Mouse (Mus musculus): Measurements from ENCODE around the gene Cops9. TPM values are rescaled to one million over a fixed set of nuclear protein-coding genes. Genes with fewer than 3 reads are reported as not detected.

The Cops9 gene
- 324 and 343 TPM in 2 replicates for polyA plus RNA-seq (2016; fragmentation: Nextera tagmentation; extraction: Ambion mirVana)

- DNase-seq (ENCODE audit: extremely low spot score, low spot score) = peak; percentile 92
- Histone ChIP-seq H3K9me3 (no peaks in the 10 kb centered on the region), H3K4me3 (peak within 1 kb of the TSS; percentile 96), H3K27me3 (ENCODE audit: poor library complexity, severe bottlenecking) (peaks cover 13% of the 10 kb centered on the region; the same call in 1 of the 2 replicates), H3K27ac (peak within 1 kb of the TSS; percentile 91), H3K4me1 (peaks cover 27% of the 10 kb centered on the region), H3K36me3 (replicated peaks) (peaks cover 28% of the 10 kb centered on the region)
- whole genome bisulfite sequencing = 2% methylated on average over 50 of the region's 50 CpGs
These were observed at the start of gene Cops9 for GRCm38 (mm10) chr1:92641514-92642272. Gene Cops9, minus strand, starts transcription at chr1:92641985.

DNA sequence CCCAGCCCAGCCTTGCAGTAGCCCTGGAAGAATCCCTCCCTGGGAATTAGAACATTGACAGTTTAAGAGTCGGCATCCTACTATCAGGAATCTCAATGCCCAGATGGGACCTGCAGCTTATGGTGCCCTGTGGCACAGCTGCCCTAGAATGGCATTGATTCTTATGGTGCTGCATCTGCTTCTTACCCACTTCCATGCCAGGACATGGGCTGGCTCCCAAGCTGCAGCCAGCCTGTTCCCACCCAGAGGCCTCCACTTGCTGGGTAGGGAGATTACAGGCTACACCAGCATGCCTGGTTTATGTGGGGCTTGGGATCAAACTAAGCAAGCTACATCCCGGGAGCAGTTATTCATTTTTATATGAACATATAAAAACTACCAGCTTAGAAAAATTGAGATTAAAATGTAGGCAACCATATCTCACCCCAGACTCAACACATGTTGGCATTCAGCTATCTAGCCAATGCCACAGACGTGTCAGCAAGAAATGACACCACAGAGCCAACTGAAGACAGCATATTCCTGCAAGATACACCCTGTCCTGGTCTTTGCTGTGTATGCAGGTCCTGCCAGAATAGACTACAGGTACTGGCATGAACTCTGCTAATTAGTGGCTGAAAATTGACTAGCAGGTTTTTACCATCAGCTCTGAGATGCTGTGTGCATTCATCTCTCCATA lies 49.5 kb upstream of the Cops9 start:
- Histone ChIP-seq H3K27ac (no peak overlapping the region), H3K4me1 (peaks cover 12% of the 10 kb centered on the region; the same call in 1 of the 2 replicates), H3K4me3 (no peak overlapping the region), H3K9me3 (no peaks in the 10 kb centered on the region), H3K27me3 (ENCODE audit: poor library complexity, severe bottlenecking) (no peaks in the 10 kb centered on the region), H3K36me3 (replicated peaks) (no peaks in the 10 kb centered on the region)
- 85% methylated on average over 3 of the region's 3 CpGs for WGBS
- no peak for DNase-seq (ENCODE audit: extremely low spot score, low spot score)

GRCm38 (mm10) chr1:92686994-92687393 lies 45.2 kb upstream of the Cops9 start:
- Histone ChIP-seq H3K4me3 (no peak overlapping the region), H3K36me3 (replicated peaks) (no peaks in the 10 kb centered on the region), H3K4me1 (peaks cover 12% of the 10 kb centered on the region; the same call in 1 of the 2 replicates), H3K27ac (no peak overlapping the region), H3K27me3 (ENCODE audit: poor library complexity, severe bottlenecking) (no peaks in the 10 kb centered on the region), H3K9me3 (no peaks in the 10 kb centered on the region)
- DNase-seq (ENCODE audit: extremely low spot score, low spot score) = no peak
- WGBS = 67% methylated on average over 8 of the region's 8 CpGs

GRCm38 (mm10) chr1:92683151-92683550 lies 41.4 kb upstream of the Cops9 start:
- DNase-seq (ENCODE audit: extremely low spot score, low spot score) = no peak
- Histone ChIP-seq H3K36me3 (replicated peaks) (no peaks in the 10 kb centered on the region), H3K4me3 (no peak overlapping the region), H3K27ac (no peak overlapping the region), H3K9me3 (no peaks in the 10 kb centered on the region), H3K27me3 (ENCODE audit: poor library complexity, severe bottlenecking) (peaks cover 10% of the 10 kb centered on the region; the same call in 1 of the 2 replicates), H3K4me1 (peaks cover 28% of the 10 kb centered on the region)
- WGBS = 93% methylated on average over 8 of the region's 8 CpGs

- 37% methylated on average over 16 of the region's 16 CpGs for WGBS
- H3K9me3 ChIP-seq = no peaks in the 10 kb centered on the region
- H3K27ac ChIP-seq = peak overlapping the region; percentile 6; the same call in 1 of the 2 replicates
- peaks cover 16% of the 10 kb centered on the region for H3K4me1 ChIP-seq
- no peak overlapping the region for H3K4me3 ChIP-seq
- H3K27me3 ChIP-seq (ENCODE audit: poor library complexity, severe bottlenecking) = peaks cover 10% of the 10 kb centered on the region; the same call in 1 of the 2 replicates
- no peak for DNase-seq (ENCODE audit: extremely low spot score, low spot score)
- H3K36me3 ChIP-seq (replicated peaks) = no peaks in the 10 kb centered on the region
These were observed 39.2 kb upstream of the Cops9 start for GRCm38 (mm10) chr1:92680668-92681603.

GRCm38 (mm10) chr1:92678757-92679156 lies 37.0 kb upstream of the Cops9 start:
- 92% methylated on average over 5 of the region's 5 CpGs for WGBS
- no peak for DNase-seq (ENCODE audit: extremely low spot score, low spot score)
- Histone ChIP-seq H3K27ac (no peak overlapping the region), H3K4me3 (no peak overlapping the region), H3K36me3 (replicated peaks) (no peaks in the 10 kb centered on the region), H3K27me3 (ENCODE audit: poor library complexity, severe bottlenecking) (peaks cover 10% of the 10 kb centered on the region; the same call in 1 of the 2 replicates), H3K4me1 (peaks cover 16% of the 10 kb centered on the region), H3K9me3 (no peaks in the 10 kb centered on the region)

GRCm38 (mm10) chr1:92676676-92676975 lies 34.8 kb upstream of the Cops9 start:
- H3K27me3 ChIP-seq (ENCODE audit: poor library complexity, severe bottlenecking) = peaks cover 10% of the 10 kb centered on the region; the same call in 1 of the 2 replicates
- DNase-seq (ENCODE audit: extremely low spot score, low spot score) = no peak
- H3K9me3 ChIP-seq = no peaks in the 10 kb centered on the region
- WGBS = 83% methylated on average over 3 of the region's 3 CpGs
- H3K4me1 ChIP-seq = peaks cover 16% of the 10 kb centered on the region
- H3K27ac ChIP-seq = no peak overlapping the region
- no peaks in the 10 kb centered on the region for H3K36me3 ChIP-seq (replicated peaks)
- no peak overlapping the region for H3K4me3 ChIP-seq

DNA sequence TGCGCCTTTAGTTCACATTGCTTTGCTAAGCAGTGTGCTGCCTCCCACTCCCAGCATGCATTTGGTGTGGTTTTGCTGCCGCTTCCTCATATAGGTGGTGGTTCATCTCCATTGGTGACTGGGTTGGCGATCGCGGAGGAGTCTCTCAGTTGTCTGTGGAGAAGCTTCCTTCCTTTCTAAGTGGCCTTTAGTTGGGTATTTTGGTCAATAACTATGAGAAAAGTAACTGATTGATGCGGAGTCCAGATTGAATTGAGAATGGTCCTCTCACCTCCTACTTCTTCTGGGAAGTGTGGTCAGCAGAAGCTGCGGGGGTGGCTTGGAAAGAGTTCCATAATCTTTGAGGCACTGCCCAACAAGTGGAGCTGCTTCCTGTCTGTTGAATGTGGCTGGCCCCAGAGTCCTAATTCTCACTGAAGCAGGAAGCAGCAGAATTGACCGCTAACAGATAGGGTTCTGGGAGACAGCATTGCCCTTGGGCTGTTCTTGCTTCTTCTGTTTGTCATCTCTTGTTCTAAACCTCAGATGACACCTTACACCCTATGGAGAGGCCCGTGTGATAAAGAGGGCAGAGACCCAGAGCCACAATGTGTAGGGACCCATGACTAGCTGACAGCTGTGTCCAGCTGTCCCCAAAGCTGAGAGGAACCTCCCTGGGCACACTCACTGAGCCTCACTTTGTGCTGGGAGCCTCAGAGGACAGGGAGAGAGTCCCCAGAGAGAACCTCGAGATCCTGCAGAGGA lies 34.3 kb upstream of the Cops9 start:
- peaks cover 11% of the 10 kb centered on the region for H3K4me1 ChIP-seq
- H3K27ac ChIP-seq = no peak overlapping the region
- no peak overlapping the region for H3K4me3 ChIP-seq
- no peaks in the 10 kb centered on the region for H3K9me3 ChIP-seq
- H3K36me3 ChIP-seq (replicated peaks) = no peaks in the 10 kb centered on the region
- DNase-seq (ENCODE audit: extremely low spot score, low spot score) = no peak
- WGBS = 86% methylated on average over 10 of the region's 10 CpGs
- peaks cover 10% of the 10 kb centered on the region; the same call in 1 of the 2 replicates for H3K27me3 ChIP-seq (ENCODE audit: poor library complexity, severe bottlenecking)

DNA sequence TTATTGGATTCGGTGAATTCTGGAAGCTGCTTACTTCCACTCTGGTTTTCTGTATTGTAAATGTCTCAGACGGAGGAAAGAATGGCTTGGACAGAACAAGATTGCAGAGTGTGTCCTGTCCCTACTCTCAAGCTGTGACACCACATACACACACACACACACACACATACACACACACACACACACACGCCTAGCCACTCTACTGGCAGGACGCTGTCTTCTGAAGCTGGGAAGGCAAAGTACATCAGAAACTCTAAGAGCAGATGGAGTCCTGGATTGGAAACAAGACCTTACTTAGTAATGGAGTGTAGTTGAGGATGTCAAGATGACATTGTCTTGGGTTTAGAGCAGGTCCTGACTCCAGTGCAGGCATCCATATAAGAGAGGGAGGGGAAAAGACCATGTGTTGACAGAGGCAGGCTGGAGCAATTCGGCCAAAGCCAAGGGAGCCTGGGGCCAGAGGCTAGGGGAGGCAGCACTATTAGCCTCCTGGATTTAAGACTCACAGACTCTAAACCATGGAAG lies 31.5 kb upstream of the Cops9 start:
- DNase-seq (ENCODE audit: extremely low spot score, low spot score) = no peak
- H3K27ac ChIP-seq = no peak overlapping the region
- no peaks in the 10 kb centered on the region for H3K9me3 ChIP-seq
- no peak overlapping the region for H3K4me3 ChIP-seq
- H3K4me1 ChIP-seq = no peaks in the 10 kb centered on the region
- 85% methylated on average over 5 of the region's 5 CpGs for WGBS
- no peaks in the 10 kb centered on the region for H3K27me3 ChIP-seq (ENCODE audit: poor library complexity, severe bottlenecking)
- H3K36me3 ChIP-seq (replicated peaks) = no peaks in the 10 kb centered on the region

DNA sequence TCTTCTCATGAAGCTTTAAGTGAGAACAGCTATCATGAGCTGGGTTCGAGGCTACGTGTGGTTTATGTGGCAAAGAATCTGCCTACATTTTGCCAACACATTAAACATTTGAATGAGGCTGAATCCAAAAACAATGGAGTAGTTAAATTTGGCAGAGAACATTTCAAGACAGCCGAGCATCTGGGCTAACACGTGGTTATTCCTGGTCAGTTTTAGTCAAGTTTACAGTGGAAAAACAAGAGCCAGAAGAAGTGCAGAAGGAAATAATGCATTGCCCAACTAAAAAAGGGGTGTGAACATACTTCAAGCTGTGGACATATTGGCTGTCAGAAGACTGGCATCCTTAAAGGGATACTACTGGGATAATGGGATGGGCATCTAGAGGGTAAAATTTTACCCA lies 29.5 kb upstream of the Cops9 start:
- no peak overlapping the region for H3K27ac ChIP-seq
- WGBS = 89% methylated on average over 4 of the region's 4 CpGs
- no peak for DNase-seq (ENCODE audit: extremely low spot score, low spot score)
- H3K4me3 ChIP-seq = no peak overlapping the region
- no peaks in the 10 kb centered on the region for H3K9me3 ChIP-seq
- H3K4me1 ChIP-seq = no peaks in the 10 kb centered on the region
- H3K36me3 ChIP-seq (replicated peaks) = no peaks in the 10 kb centered on the region
- H3K27me3 ChIP-seq (ENCODE audit: poor library complexity, severe bottlenecking) = no peaks in the 10 kb centered on the region

- WGBS = 89% methylated on average over 3 of the region's 3 CpGs
- no peaks in the 10 kb centered on the region for H3K27me3 ChIP-seq (ENCODE audit: poor library complexity, severe bottlenecking)
- H3K4me1 ChIP-seq = no peaks in the 10 kb centered on the region
- H3K27ac ChIP-seq = no peak overlapping the region
- H3K36me3 ChIP-seq (replicated peaks) = no peaks in the 10 kb centered on the region
- no peak for DNase-seq (ENCODE audit: extremely low spot score, low spot score)
- no peak overlapping the region for H3K4me3 ChIP-seq
- no peaks in the 10 kb centered on the region for H3K9me3 ChIP-seq
These were observed 27.6 kb upstream of the Cops9 start for GRCm38 (mm10) chr1:92669430-92669829.

DNA sequence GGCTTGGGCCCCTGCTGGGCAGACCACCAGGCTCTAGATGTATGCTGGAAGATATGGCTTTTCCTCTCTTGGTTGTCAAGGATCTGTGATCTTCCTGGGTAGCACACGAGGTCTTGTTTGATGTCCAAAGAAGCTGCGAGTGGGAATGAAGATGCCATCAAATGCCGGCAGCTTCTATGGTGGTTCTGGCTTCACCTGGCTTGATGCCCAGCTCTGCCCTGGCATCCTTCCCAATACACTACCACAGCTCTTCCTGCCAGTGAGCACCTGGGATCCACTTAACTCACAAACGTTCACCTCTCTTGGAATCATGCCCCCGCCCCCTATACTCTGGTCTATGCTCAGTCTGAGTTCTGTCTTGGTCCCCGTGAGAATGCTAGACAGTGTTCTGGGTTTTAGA lies 25.3 kb upstream of the Cops9 start:
- DNase-seq (ENCODE audit: extremely low spot score, low spot score) = no peak
- Histone ChIP-seq H3K4me1 (no peaks in the 10 kb centered on the region), H3K36me3 (replicated peaks) (no peaks in the 10 kb centered on the region), H3K27me3 (ENCODE audit: poor library complexity, severe bottlenecking) (no peaks in the 10 kb centered on the region), H3K4me3 (no peak overlapping the region), H3K9me3 (no peaks in the 10 kb centered on the region), H3K27ac (no peak overlapping the region)
- 92% methylated on average over 6 of the region's 6 CpGs for WGBS

Data from forebrain, embryonic 10.5 days (tissue).